Mouse (Mus musculus): ENCODE data around the gene Wipf3. TPM values are rescaled to one million over a fixed set of nuclear protein-coding genes. Genes with fewer than 3 reads are reported as not detected.

Wipf3 gene
- total and polyA plus RNA-seq, 3 experiments = 0.64 to 1.3 (median 1.2) TPM

DNA sequence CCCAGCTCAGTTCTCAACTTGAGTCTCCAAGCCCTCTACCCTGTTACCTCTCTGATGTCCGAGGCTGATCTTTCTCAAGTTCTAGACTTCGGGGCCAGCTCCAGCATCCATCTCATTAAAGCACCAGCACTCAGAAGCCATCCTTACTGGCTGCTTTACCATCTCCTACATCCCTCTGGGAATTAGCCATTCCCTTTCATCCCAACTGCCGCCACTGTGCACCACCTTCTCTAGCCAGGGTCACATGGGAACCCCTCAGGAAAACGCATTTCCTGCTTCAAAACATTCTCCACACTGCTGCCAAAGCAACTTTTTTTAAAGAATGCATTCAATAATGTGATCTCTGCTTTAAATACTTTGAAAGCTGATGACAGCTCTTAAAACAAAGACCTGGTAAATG is 119.9 kb downstream of the Wipf3 start:
- TF ChIP-seq EP300 (IDR thresholded peaks at IDR 0.05; ENCODE audit: low read length) (no peak), SIN3A (IDR thresholded peaks at IDR 0.05; ENCODE audit: low read length) (no peak), RAD21 (IDR thresholded peaks at IDR 0.05; ENCODE audit: low read depth, low read length) (no peak), MYC (IDR thresholded peaks at IDR 0.05; ENCODE audit: low read depth, low read length) (no peak), MAFK (IDR thresholded peaks at IDR 0.05; ENCODE audit: insufficient replicate concordance, low read length) (no peak), ZKSCAN1 (IDR thresholded peaks at IDR 0.05; ENCODE audit: borderline replicate concordance, low read depth, low read length) (no peak), MXI1 (IDR thresholded peaks at IDR 0.05; ENCODE audit: low read depth, low read length) (no peak), ZMIZ1 (IDR thresholded peaks at IDR 0.05; ENCODE audit: low read depth, low read length) (no peak), MAZ (IDR thresholded peaks at IDR 0.05; ENCODE audit: low read depth, low read length) (no peak), ZNF384 (IDR thresholded peaks at IDR 0.05; ENCODE audit: low read depth, low read length) (no peak), PAX5 (IDR thresholded peaks at IDR 0.05; ENCODE audit: low read length) (no peak), CTCF (conservative IDR thresholded peaks at IDR 0.05 in 1 of 2, IDR thresholded peaks at IDR 0.05 in 1 of 2; ENCODE audit: low read depth in 2 of 2, low read length in 2 of 2) (no peak), SMC3 (IDR thresholded peaks at IDR 0.05; ENCODE audit: low read depth, low read length) (no peak), NELFE (IDR thresholded peaks at IDR 0.05; ENCODE audit: low read depth, low read length) (no peak), JUND (conservative IDR thresholded peaks at IDR 0.05; ENCODE audit: low read depth, low read length) (no peak), TCF12 (IDR thresholded peaks at IDR 0.05; ENCODE audit: low read depth, low read length) (no peak)
- in situ Hi-C loops (cut with MboI; ENCODE audit: low pct_ligation_motif_present, low pct_unique_long_range_greater_than_20kb, low sequenced_read_pairs) = no loop called here
- Histone ChIP-seq H3K36me3 (replicated peaks in 1 of 2; ENCODE audit: control insufficient read depth in 1 of 2, insufficient read depth in 1 of 2, low read length in 1 of 2) (no peaks in the 10 kb centered on the region), H3K79me2 (replicated peaks; ENCODE audit: control insufficient read depth, extremely low read depth, insufficient read depth, poor library complexity, severe bottlenecking) (no peaks in the 10 kb centered on the region), H3K27ac (ENCODE audit: insufficient read depth, low read depth) (no peak overlapping the region), H3K27me3 (replicated peaks) (no peaks in the 10 kb centered on the region), H3K4me1 (ENCODE audit: control insufficient read depth in 1 of 2, insufficient read depth in 2 of 2) (peaks cover 0 to 24% of the 10 kb centered on the region in 2 experiments; a peak in 2 of 4 replicates), H3K4me2 (ENCODE audit: insufficient read depth, low read depth, poor library complexity, severe bottlenecking) (no peak overlapping the region), H3K9me3 (replicated peaks; ENCODE audit: low read length) (no peaks in the 10 kb centered on the region), H3K4me3 (replicated peaks in 1 of 3; ENCODE audit: low read depth in 2 of 3, low read length in 2 of 3, poor library complexity in 1 of 3) (no peak overlapping the region), H3K9ac (ENCODE audit: insufficient read depth, low read depth) (no peak overlapping the region)
- dilution Hi-C loops (cut with MboI; ENCODE audit: extremely low pct_ligation_motif_present, extremely low pct_unique_long_range_greater_than_20kb, low sequenced_read_pairs) = no loop called here
- DNase-seq (ENCODE audit: extremely low read depth) = no peak

DNA sequence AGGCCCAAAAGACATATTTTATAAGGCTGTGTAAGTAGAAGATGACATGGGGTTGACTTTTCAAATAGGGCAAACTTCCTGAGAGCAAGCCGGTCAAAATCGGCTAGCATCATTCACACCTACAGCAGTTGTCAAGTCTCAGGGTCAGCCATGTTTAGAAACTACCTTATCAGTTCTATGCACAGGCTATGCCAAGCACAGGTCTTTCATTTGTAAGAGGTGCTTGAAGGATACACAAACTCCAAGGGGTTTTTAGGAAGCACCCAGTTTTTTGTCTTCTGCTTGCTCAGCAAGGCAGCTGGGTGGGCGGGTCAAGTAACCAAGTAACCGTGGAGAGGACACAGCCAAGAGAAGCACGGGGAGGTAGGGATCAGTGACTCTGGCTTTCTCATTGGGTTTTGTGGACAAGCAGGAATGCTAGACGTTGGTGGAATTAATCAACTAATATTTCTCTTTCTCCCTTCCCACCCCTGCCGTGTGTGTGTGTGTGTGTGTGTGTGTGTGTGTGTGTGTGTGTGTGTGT is 121.5 kb downstream of the Wipf3 start:
- Histone ChIP-seq H3K27ac (ENCODE audit: insufficient read depth, low read depth) (no peak overlapping the region), H3K4me1 (ENCODE audit: control insufficient read depth in 1 of 2, insufficient read depth in 2 of 2) (peaks cover 0 to 25% of the 10 kb centered on the region in 2 experiments; a peak in 2 of 4 replicates), H3K4me2 (ENCODE audit: insufficient read depth, low read depth, poor library complexity, severe bottlenecking) (no peak overlapping the region), H3K9ac (ENCODE audit: insufficient read depth, low read depth) (no peak overlapping the region), H3K36me3 (replicated peaks in 1 of 2; ENCODE audit: control insufficient read depth in 1 of 2, insufficient read depth in 1 of 2, low read length in 1 of 2) (no peaks in the 10 kb centered on the region), H3K4me3 (replicated peaks in 1 of 3; ENCODE audit: low read depth in 2 of 3, low read length in 2 of 3, poor library complexity in 1 of 3) (no peak overlapping the region), H3K27me3 (replicated peaks) (no peaks in the 10 kb centered on the region), H3K79me2 (replicated peaks; ENCODE audit: control insufficient read depth, extremely low read depth, insufficient read depth, poor library complexity, severe bottlenecking) (no peaks in the 10 kb centered on the region), H3K9me3 (replicated peaks; ENCODE audit: low read length) (no peaks in the 10 kb centered on the region)
- in situ Hi-C loops (cut with MboI; ENCODE audit: low pct_ligation_motif_present, low pct_unique_long_range_greater_than_20kb, low sequenced_read_pairs) (no loop called here), dilution Hi-C loops (cut with MboI; ENCODE audit: extremely low pct_ligation_motif_present, extremely low pct_unique_long_range_greater_than_20kb, low sequenced_read_pairs) (no loop called here)
- no peak for DNase-seq (ENCODE audit: extremely low read depth)
- TF ChIP-seq SIN3A (IDR thresholded peaks at IDR 0.05; ENCODE audit: low read length) (no peak), CHD2 (IDR thresholded peaks at IDR 0.05; ENCODE audit: low read length) (no peak), RAD21 (IDR thresholded peaks at IDR 0.05; ENCODE audit: low read depth, low read length) (no peak), PAX5 (IDR thresholded peaks at IDR 0.05; ENCODE audit: low read length) (no peak), MAZ (IDR thresholded peaks at IDR 0.05; ENCODE audit: low read depth, low read length) (no peak), ELF1 (IDR thresholded peaks at IDR 0.05; ENCODE audit: low read depth, low read length) (no peak), CHD1 (IDR thresholded peaks at IDR 0.05; ENCODE audit: low read depth, low read length) (no peak), USF2 (conservative IDR thresholded peaks at IDR 0.05; ENCODE audit: low read depth, low read length) (no peak), IRF4 (IDR thresholded peaks at IDR 0.05; ENCODE audit: low read depth, low read length) (no peak), UBTF (IDR thresholded peaks at IDR 0.05; ENCODE audit: low read depth, low read length) (no peak), EP300 (IDR thresholded peaks at IDR 0.05; ENCODE audit: low read length) (no peak), E2F4 (IDR thresholded peaks at IDR 0.05; ENCODE audit: insufficient replicate concordance, low read depth, low read length) (no peak), POLR2AphosphoS2 (IDR thresholded peaks at IDR 0.05; ENCODE audit: low read depth, low read length) (no peak)
